Mouse (Mus musculus) hindbrain, embryonic 15.5 days (tissue): ENCODE data around the gene Plg. TPM values are rescaled to one million over a fixed set of nuclear protein-coding genes. Genes with fewer than 3 reads are reported as not detected.

Source experiments
- ATAC-seq: fragments of 200-750 bp; cut with Nextera tagmentation; 2 replicates; pipeline ENCODE4 v1.8.0; 2017; ENCODE audit warnings: low read depth, moderate number of reproducible peaks, moderate TSS enrichment; ENCODE audit not compliant: low FRiP score
- H3K27ac ChIP-seq: fragments of 300-500 bp; sonication (generic); replicated peaks from 2 replicates; pipeline ENCODE4 v1.5.1; 2015; ENCODE audit warnings: mild to moderate bottlenecking, inconsistent platforms
- H3K27me3 ChIP-seq: fragments of 300-500 bp; sonication (generic); 2 replicates; pipeline ENCODE4 v1.6.1; 2015; ENCODE audit warnings: control low read depth, inconsistent platforms
- H3K36me3 ChIP-seq: fragments of 300-500 bp; sonication (generic); 2 replicates; pipeline ENCODE4 v1.6.1; 2015; ENCODE audit warnings: control low read depth, inconsistent platforms
- H3K4me1 ChIP-seq: fragments of 300-500 bp; sonication (generic); replicated peaks from 2 replicates; pipeline ENCODE4 v1.6.1; 2015; ENCODE audit warnings: control low read depth, inconsistent platforms
- H3K4me2 ChIP-seq: fragments of 300-500 bp; sonication (generic); 2 replicates; pipeline ENCODE4 v1.6.1; 2015; ENCODE audit warnings: moderate library complexity, mild to moderate bottlenecking, inconsistent platforms
- H3K4me3 ChIP-seq: fragments of 300-500 bp; sonication (generic); 2 replicates; pipeline ENCODE4 v1.5.1; 2015; ENCODE audit warnings: mild to moderate bottlenecking, inconsistent platforms
- H3K9ac ChIP-seq: fragments of 300-500 bp; sonication (generic); 2 replicates; pipeline ENCODE4 v1.6.1; 2015; ENCODE audit warnings: inconsistent platforms
- H3K9me3 ChIP-seq: fragments of 300-500 bp; sonication (generic); 2 replicates; pipeline ENCODE4 v1.6.1; 2016; ENCODE audit warnings: control low read depth, inconsistent platforms
- WGBS: fragments of 180-500 bp; shearing (Covaris S2); methylation state at CpG from one replicate; pipeline ENCODE4 v1.1.7; 2015; 5-methylcytosine and 5-hydroxymethylcytosine counted together
- polyA plus RNA-seq: library from polyadenylated mRNA; unstranded; fragments of >200 nt; fragmentation: Nextera tagmentation; extraction: Ambion mirVana; gene quantifications from 2 replicates; pipeline ENCODE4 v1.2.1, GENCODE M21; 2015

Gene Plg
- polyA plus RNA-seq, 1 experiment from 2014 or later, result 0.12 TPM

DNA sequence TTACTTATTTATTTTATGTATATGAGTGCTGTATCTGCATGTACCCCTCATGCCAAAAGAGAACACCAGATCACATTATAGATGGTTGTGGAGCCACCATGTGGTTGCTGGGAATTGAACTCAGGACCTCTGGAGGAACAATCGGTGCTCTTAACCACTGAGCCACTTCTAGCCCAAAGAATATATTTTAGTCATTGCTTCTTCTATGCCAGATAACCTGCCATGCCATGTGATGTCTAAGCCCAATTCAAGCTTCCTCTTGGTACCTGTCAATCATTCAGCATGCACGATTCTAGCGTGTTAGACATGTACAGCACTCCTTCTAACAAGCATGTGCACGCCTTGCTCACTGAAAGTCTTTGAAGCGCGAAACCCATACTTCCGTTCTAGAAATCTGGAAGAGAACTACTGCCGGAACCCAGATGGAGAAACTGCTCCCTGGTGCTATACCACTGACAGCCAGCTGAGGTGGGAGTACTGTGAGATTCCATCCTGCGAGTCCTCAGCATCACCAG is 17.8 kb downstream of the Plg start:
- WGBS, result 93% methylated on average over 9 of the region's 9 CpGs

GRCm38 (mm10) chr17:12403420-12403819 is 25.0 kb downstream of the Plg start:
- no peak for ATAC-seq
- H3K4me1 ChIP-seq, result no peaks in the 10 kb centered on the region

More for the DNA sequence above, 17.8 kb downstream of the Plg start:
- no peaks in the 10 kb centered on the region for H3K9me3 ChIP-seq
- H3K36me3 ChIP-seq, result no peaks in the 10 kb centered on the region
- no peak for ATAC-seq
- no peak overlapping the region for H3K4me3 ChIP-seq
- H3K4me1 ChIP-seq, result no peaks in the 10 kb centered on the region
- H3K27me3 ChIP-seq, result no peaks in the 10 kb centered on the region
- H3K4me2 ChIP-seq, result no peak overlapping the region
- H3K27ac ChIP-seq, result no peak overlapping the region
- H3K9ac ChIP-seq, result no peak overlapping the region

GRCm38 (mm10) chr17:12409346-12409944 is 31.0 kb downstream of the Plg start:
- H3K4me2 ChIP-seq, result no peak overlapping the region
- no peaks in the 10 kb centered on the region for H3K4me1 ChIP-seq
- no peak for ATAC-seq
- H3K4me3 ChIP-seq, result no peak overlapping the region
- WGBS, result 79% methylated on average over 11 of the region's 11 CpGs
- no peaks in the 10 kb centered on the region for H3K27me3 ChIP-seq
- H3K9me3 ChIP-seq, result no peaks in the 10 kb centered on the region
- no peaks in the 10 kb centered on the region for H3K36me3 ChIP-seq
- no peak overlapping the region for H3K27ac ChIP-seq
- no peak overlapping the region for H3K9ac ChIP-seq

More at GRCm38 (mm10) chr17:12403420-12403819, 25.0 kb downstream of the Plg start:
- Histone ChIP-seq H3K27me3 (no peaks in the 10 kb centered on the region), H3K9ac (no peak overlapping the region), H3K9me3 (no peaks in the 10 kb centered on the region), H3K4me2 (no peak overlapping the region), H3K4me3 (no peak overlapping the region), H3K27ac (no peak overlapping the region), H3K36me3 (no peaks in the 10 kb centered on the region)
- WGBS, result 70% methylated on average over 7 of the region's 7 CpGs

DNA sequence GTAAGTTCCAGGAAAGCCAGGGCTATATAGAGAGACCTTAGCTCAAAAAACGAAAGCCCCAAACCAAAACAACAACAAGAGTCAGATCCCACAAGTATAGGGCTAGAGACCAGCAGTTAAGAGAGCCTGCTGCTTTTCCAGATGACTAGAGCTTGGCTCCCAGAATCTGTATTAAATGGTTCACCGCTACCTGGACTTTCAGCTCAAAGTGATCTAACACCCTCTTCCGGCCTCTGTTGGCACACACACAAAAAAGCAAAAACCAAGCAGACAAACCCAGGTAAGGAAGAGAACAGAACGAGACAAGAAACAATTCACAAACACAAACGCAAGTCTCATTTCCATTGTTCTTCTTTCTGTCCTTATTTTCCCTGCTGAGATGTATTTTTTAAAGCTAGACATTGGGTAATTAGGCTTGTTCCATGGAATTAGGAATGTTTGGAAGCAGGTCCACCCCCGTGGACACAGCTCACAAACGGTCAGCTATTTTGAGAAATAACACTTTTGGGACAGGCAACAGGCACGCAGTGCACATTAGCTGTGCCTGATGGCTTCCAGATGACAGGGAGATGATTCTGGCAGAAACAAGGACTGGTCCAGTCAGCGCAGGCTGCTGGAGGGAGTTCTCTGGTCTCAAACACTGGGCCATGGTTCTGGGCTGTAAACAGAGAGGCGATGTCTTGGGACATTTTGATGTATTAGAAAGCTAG is 33.9 kb downstream of the Plg start:
- 69% methylated on average over 10 of the region's 10 CpGs for WGBS
- no peaks in the 10 kb centered on the region for H3K4me1 ChIP-seq
- H3K27me3 ChIP-seq, result no peaks in the 10 kb centered on the region
- H3K9ac ChIP-seq, result no peak overlapping the region
- H3K27ac ChIP-seq, result no peak overlapping the region
- H3K9me3 ChIP-seq, result no peaks in the 10 kb centered on the region
- no peaks in the 10 kb centered on the region for H3K36me3 ChIP-seq
- no peak overlapping the region for H3K4me3 ChIP-seq
- no peak for ATAC-seq
- H3K4me2 ChIP-seq, result no peak overlapping the region

GRCm38 (mm10) chr17:12412891-12413237 is 34.5 kb downstream of the Plg start:
- H3K4me1 ChIP-seq, result no peaks in the 10 kb centered on the region
- no peak overlapping the region for H3K4me2 ChIP-seq
- H3K4me3 ChIP-seq, result no peak overlapping the region
- ATAC-seq, result no peak
- no peaks in the 10 kb centered on the region for H3K36me3 ChIP-seq
- no peak overlapping the region for H3K9ac ChIP-seq
- H3K27me3 ChIP-seq, result no peaks in the 10 kb centered on the region
- 76% methylated on average over 3 of the region's 3 CpGs for WGBS
- no peaks in the 10 kb centered on the region for H3K9me3 ChIP-seq
- H3K27ac ChIP-seq, result no peak overlapping the region

DNA sequence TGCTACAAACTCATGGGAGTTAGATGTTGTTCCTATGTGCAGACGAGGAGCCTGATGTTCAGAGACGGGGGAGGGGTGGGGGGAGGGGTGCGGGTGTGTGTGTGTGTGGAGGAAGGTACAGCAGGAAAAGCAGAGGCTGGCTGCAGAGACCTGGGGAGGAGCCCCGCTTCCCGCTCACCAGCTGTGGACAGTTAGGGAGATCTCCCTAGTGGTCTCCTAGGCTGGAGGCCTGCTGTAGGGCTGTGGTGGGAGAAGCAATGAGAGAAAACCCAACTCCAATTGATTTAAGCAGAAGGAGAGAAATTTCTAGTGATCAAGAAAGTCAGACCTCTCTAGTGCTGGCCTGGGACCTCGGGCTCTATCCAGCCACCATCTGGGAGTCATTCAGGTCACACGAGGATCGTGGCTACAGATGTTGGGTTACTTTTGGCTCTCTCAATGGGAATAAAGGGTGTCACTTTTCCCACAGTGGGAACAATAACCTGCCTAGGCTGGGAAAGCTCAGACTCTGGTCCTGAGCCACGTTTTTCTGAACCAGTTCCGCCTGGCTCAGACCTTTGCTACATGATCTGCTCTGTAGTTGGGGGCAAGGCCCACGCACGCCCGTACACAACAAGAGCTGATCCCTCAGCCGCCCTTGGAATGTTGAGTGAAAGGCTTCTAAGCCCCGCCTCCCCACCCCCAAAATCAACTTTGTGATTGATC is 36.8 kb downstream of the Plg start:
- Histone ChIP-seq H3K4me3 (no peak overlapping the region), H3K27ac (no peak overlapping the region), H3K4me1 (no peaks in the 10 kb centered on the region), H3K4me2 (no peak overlapping the region), H3K9ac (no peak overlapping the region), H3K36me3 (no peaks in the 10 kb centered on the region), H3K9me3 (no peaks in the 10 kb centered on the region), H3K27me3 (no peaks in the 10 kb centered on the region)
- WGBS, result 54% methylated on average over 15 of the region's 15 CpGs
- peak; percentile 32; the same call in 1 of the 2 replicates for ATAC-seq

- Histone ChIP-seq H3K9ac (no peak overlapping the region), H3K27me3 (no peaks in the 10 kb centered on the region), H3K4me2 (no peak overlapping the region), H3K27ac (no peak overlapping the region), H3K36me3 (no peaks in the 10 kb centered on the region), H3K4me1 (no peaks in the 10 kb centered on the region), H3K9me3 (no peaks in the 10 kb centered on the region), H3K4me3 (no peak overlapping the region)
- 74% methylated on average over 5 of the region's 5 CpGs for WGBS
- ATAC-seq, result no peak
Measured at GRCm38 (mm10) chr17:12415741-12416140, 37.3 kb downstream of the Plg start.

- no peak overlapping the region for H3K27ac ChIP-seq
- H3K4me2 ChIP-seq, result no peak overlapping the region
- H3K4me1 ChIP-seq, result no peaks in the 10 kb centered on the region
- H3K9me3 ChIP-seq, result no peaks in the 10 kb centered on the region
- no peak overlapping the region for H3K4me3 ChIP-seq
- no peaks in the 10 kb centered on the region for H3K27me3 ChIP-seq
- WGBS, result 45% methylated on average over 6 of the region's 6 CpGs
- H3K36me3 ChIP-seq, result no peaks in the 10 kb centered on the region
- peak; percentile 67; the same call in 1 of the 2 replicates for ATAC-seq
- H3K9ac ChIP-seq, result no peak overlapping the region
Measured at GRCm38 (mm10) chr17:12416250-12416895, 38.0 kb downstream of the Plg start.

DNA sequence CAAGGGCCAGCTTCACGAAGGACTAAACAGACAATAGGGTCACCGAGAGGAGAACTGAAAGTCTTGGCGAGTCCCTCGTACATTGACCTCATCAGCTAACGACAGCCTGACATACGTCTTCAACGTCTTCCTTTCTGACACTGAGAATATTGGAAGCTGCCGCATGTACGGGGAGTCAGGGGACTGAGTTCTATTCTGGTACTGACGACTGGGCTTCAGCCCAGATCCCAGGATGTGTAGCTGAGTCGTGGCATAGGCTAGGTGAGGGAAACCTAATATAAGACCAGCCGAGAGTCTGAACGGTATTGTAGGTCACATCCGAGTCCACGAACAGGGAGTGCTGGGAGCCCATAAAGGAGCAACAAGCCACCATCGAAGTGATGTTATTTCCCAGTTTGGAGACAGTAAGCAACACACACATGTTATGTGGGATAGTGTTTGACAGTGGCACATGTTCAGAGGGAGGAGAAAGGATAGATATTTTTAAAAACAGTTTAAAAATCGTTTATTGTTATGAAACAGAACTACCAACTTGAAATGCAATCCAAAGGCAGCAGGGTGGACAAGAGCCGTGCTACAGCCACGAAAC is 41.2 kb downstream of the Plg start:
- no peaks in the 10 kb centered on the region for H3K27me3 ChIP-seq
- no peak overlapping the region for H3K27ac ChIP-seq
- no peak overlapping the region for H3K4me2 ChIP-seq
- H3K4me3 ChIP-seq, result no peak overlapping the region
- ATAC-seq, result no peak
- no peaks in the 10 kb centered on the region for H3K36me3 ChIP-seq
- WGBS, result 69% methylated on average over 19 of the region's 19 CpGs
- H3K9me3 ChIP-seq, result no peaks in the 10 kb centered on the region
- no peak overlapping the region for H3K9ac ChIP-seq
- H3K4me1 ChIP-seq, result no peaks in the 10 kb centered on the region

- no peaks in the 10 kb centered on the region for H3K4me1 ChIP-seq
- H3K9ac ChIP-seq, result no peak overlapping the region
- ATAC-seq, result no peak
- H3K36me3 ChIP-seq, result no peaks in the 10 kb centered on the region
- 65% methylated on average over 16 of the region's 16 CpGs for WGBS
- H3K4me3 ChIP-seq, result no peak overlapping the region
- no peaks in the 10 kb centered on the region for H3K9me3 ChIP-seq
- no peak overlapping the region for H3K27ac ChIP-seq
- no peak overlapping the region for H3K4me2 ChIP-seq
- no peaks in the 10 kb centered on the region for H3K27me3 ChIP-seq
Measured at GRCm38 (mm10) chr17:12420886-12421574, 42.6 kb downstream of the Plg start.

GRCm38 (mm10) chr17:12422143-12422542 is 43.7 kb downstream of the Plg start:
- Histone ChIP-seq H3K4me3 (no peak overlapping the region), H3K4me2 (no peak overlapping the region), H3K9ac (no peak overlapping the region), H3K9me3 (no peaks in the 10 kb centered on the region), H3K27me3 (no peaks in the 10 kb centered on the region), H3K27ac (no peak overlapping the region), H3K4me1 (no peaks in the 10 kb centered on the region), H3K36me3 (no peaks in the 10 kb centered on the region)
- WGBS, result 86% methylated on average over 1 of the region's 1 CpGs
- ATAC-seq, result no peak
